Mouse (Mus musculus): Measurements from ENCODE around the gene Tmem178b. TPM values are rescaled to one million over a fixed set of nuclear protein-coding genes. Genes with fewer than 3 reads are reported as not detected.

Gene Tmem178b
- polyA plus RNA-seq, 1 experiment = not detected

DNA sequence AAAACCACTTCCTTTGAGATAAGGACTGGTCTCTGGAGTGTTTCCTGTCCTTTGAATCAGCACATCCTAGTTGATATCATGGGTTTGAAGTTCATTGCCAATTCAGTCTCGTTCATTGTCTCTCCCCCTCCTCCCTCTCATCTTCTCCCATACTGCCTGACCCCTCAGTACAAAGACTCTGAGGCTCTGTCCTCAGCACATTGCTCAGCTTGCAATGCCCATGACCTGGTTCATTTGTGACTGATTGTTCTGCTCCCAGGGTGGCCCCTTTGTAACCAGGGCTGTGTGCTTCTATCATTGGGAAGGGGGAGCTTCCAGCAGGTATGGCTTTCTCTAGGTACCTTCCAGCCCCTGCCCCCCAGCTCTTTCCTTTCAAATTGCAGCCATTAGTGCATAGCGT lies 329.5 kb downstream of the Tmem178b start:
- Histone ChIP-seq H3K9me3 (ENCODE audit: control insufficient read depth, low read length) (no peaks in the 10 kb centered on the region), H3K27me3 (ENCODE audit: control insufficient read depth) (no peaks in the 10 kb centered on the region), H3K36me3 (ENCODE audit: control insufficient read depth) (no peaks in the 10 kb centered on the region), H3K4me3 (replicated peaks) (no peak overlapping the region), H3K4me1 (ENCODE audit: control insufficient read depth) (no peaks in the 10 kb centered on the region)
- TF ChIP-seq TAL1 (IDR thresholded peaks at IDR 0.05; ENCODE audit: low read length) = no peak
- no peak for TF ChIP-seq GATA1 (IDR thresholded peaks at IDR 0.05; ENCODE audit: low read length)

DNA sequence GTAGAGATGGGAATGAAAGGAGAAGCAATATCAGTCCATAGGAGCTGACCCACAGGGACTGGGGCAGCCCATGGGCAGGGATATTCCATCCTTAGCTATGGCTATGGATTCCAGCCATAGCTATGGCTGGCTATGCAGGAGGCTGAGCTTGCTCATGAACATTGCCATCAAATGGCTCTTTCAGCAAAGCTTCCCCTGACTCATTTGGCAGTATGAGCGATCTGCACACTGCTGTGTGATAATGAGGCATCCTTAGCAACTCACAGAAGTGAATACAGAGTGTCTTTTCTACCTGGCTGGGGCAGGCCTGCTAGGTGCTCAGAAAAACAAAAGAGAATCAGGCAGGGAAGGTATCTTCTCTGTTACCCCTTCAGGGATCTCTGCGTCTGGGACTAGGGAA lies 332.3 kb downstream of the Tmem178b start:
- no peaks in the 10 kb centered on the region for H3K36me3 ChIP-seq (ENCODE audit: control insufficient read depth)
- TF ChIP-seq GATA1 (IDR thresholded peaks at IDR 0.05; ENCODE audit: low read length) (no peak), TAL1 (IDR thresholded peaks at IDR 0.05; ENCODE audit: low read length) (no peak)
- H3K4me3 ChIP-seq (replicated peaks) = no peak overlapping the region
- H3K9me3 ChIP-seq (ENCODE audit: control insufficient read depth, low read length) = no peaks in the 10 kb centered on the region
- no peaks in the 10 kb centered on the region for H3K27me3 ChIP-seq (ENCODE audit: control insufficient read depth)
- no peaks in the 10 kb centered on the region for H3K4me1 ChIP-seq (ENCODE audit: control insufficient read depth)

DNA sequence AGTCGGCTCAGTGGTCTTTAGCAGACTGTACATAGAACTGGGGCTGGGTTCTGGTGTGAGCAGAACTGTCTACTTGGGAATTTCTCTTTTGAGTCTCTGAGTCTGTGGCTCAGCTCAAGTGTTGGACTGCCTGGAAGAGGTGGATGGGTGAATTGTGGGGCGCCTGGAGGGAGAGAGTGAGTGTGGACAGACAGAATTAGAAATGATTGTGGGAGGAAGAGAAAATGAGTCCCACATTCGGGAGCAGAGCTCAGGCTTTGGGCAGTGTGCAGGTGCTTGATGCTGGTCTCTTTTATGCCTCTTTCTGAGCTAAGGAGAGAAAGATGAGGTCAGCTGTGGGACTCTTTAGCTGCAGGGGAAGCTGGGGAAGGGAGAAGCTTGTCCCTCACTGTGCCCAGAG lies 334.9 kb downstream of the Tmem178b start:
- no peak overlapping the region for H3K4me3 ChIP-seq (replicated peaks)
- no peaks in the 10 kb centered on the region for H3K27me3 ChIP-seq (ENCODE audit: control insufficient read depth)
- no peaks in the 10 kb centered on the region for H3K9me3 ChIP-seq (ENCODE audit: control insufficient read depth, low read length)
- H3K4me1 ChIP-seq (ENCODE audit: control insufficient read depth) = no peaks in the 10 kb centered on the region
- TF ChIP-seq TAL1 (IDR thresholded peaks at IDR 0.05; ENCODE audit: low read length) (no peak), GATA1 (IDR thresholded peaks at IDR 0.05; ENCODE audit: low read length) (no peak)
- H3K36me3 ChIP-seq (ENCODE audit: control insufficient read depth) = no peaks in the 10 kb centered on the region

DNA sequence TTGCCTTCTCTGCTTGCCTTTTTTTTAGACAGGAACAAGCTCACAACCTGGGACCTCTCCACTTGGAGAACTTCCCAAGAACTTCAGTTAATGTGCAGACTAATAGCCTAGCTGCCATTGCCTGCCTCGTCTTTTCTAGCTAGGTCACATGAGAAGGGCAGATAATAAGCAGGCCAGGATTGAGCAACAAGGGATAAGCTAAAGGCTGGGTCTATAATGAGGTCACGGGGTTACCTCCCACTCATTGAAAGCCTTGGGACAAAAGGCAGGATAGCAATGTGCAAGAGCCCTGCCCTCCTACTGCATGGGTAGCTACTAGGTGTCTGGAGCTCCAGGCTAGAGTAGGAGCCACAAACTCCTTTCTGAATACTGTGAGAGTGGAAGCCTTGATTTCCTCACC lies 336.1 kb downstream of the Tmem178b start:
- no peak overlapping the region for H3K4me3 ChIP-seq (replicated peaks)
- no peak for TF ChIP-seq GATA1 (IDR thresholded peaks at IDR 0.05; ENCODE audit: low read length)
- TF ChIP-seq TAL1 (IDR thresholded peaks at IDR 0.05; ENCODE audit: low read length) = no peak
- H3K27me3 ChIP-seq (ENCODE audit: control insufficient read depth) = no peaks in the 10 kb centered on the region
- no peaks in the 10 kb centered on the region for H3K36me3 ChIP-seq (ENCODE audit: control insufficient read depth)
- no peaks in the 10 kb centered on the region for H3K9me3 ChIP-seq (ENCODE audit: control insufficient read depth, low read length)
- H3K4me1 ChIP-seq (ENCODE audit: control insufficient read depth) = no peaks in the 10 kb centered on the region

DNA sequence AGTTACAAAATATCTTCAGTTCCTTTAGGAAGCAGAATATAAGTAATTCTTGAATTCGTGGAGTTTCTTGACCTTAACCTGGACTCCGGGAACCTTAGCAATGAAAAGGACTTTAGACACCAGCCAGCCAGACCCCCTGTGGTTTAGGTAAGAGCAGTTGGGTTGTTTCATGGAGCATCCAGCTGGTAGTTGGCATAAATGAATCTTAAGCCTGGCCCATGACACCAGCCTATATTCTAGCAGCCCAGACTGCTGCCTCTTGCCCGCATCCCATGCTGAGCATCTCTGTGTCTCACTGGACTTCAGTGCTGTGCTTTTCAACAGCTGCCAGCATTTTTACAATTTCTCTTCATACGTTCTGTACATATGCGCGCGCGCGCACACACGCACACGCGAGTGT lies 344.1 kb downstream of the Tmem178b start:
- Histone ChIP-seq H3K36me3 (ENCODE audit: control insufficient read depth) (no peaks in the 10 kb centered on the region), H3K9me3 (ENCODE audit: control insufficient read depth, low read length) (no peaks in the 10 kb centered on the region), H3K4me3 (replicated peaks) (no peak overlapping the region), H3K4me1 (ENCODE audit: control insufficient read depth) (no peaks in the 10 kb centered on the region), H3K27me3 (ENCODE audit: control insufficient read depth) (no peaks in the 10 kb centered on the region)
- TF ChIP-seq GATA1 (IDR thresholded peaks at IDR 0.05; ENCODE audit: low read length) (no peak), TAL1 (IDR thresholded peaks at IDR 0.05; ENCODE audit: low read length) (no peak)

DNA sequence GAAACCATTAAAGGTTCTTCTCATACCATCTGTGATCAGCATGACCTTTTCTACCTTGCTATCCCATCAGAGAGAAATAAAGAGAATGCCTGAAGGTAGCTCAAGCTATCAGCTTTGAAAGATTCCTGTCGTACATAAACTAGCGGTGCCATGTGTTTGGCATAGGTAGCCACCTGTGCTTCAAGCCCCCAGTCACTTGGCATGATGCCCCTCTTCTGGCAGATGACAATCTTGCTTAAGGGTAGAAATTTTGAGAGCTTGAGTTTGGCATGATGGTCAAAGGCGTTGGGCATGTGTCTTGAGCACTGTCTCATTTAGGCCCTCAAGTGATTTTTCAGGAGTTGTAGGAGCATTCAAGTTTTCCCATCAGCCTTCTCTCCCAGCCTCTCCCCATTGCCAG lies 344.6 kb downstream of the Tmem178b start:
- H3K9me3 ChIP-seq (ENCODE audit: control insufficient read depth, low read length) = no peaks in the 10 kb centered on the region
- TF ChIP-seq TAL1 (IDR thresholded peaks at IDR 0.05; ENCODE audit: low read length) = no peak
- no peak for TF ChIP-seq GATA1 (IDR thresholded peaks at IDR 0.05; ENCODE audit: low read length)
- H3K4me3 ChIP-seq (replicated peaks) = no peak overlapping the region
- H3K36me3 ChIP-seq (ENCODE audit: control insufficient read depth) = no peaks in the 10 kb centered on the region
- H3K4me1 ChIP-seq (ENCODE audit: control insufficient read depth) = no peaks in the 10 kb centered on the region
- no peaks in the 10 kb centered on the region for H3K27me3 ChIP-seq (ENCODE audit: control insufficient read depth)

GRCm38 (mm10) chr6:40220634-40221120 lies 347.6 kb downstream of the Tmem178b start:
- Histone ChIP-seq H3K9me3 (ENCODE audit: control insufficient read depth, low read length) (no peaks in the 10 kb centered on the region), H3K4me3 (replicated peaks) (no peak overlapping the region), H3K27me3 (ENCODE audit: control insufficient read depth) (no peaks in the 10 kb centered on the region), H3K4me1 (ENCODE audit: control insufficient read depth) (no peaks in the 10 kb centered on the region), H3K36me3 (ENCODE audit: control insufficient read depth) (no peaks in the 10 kb centered on the region)
- TF ChIP-seq TAL1 (IDR thresholded peaks at IDR 0.05; ENCODE audit: low read length) (no peak), GATA1 (IDR thresholded peaks at IDR 0.05; ENCODE audit: low read length) (no peak)

DNA sequence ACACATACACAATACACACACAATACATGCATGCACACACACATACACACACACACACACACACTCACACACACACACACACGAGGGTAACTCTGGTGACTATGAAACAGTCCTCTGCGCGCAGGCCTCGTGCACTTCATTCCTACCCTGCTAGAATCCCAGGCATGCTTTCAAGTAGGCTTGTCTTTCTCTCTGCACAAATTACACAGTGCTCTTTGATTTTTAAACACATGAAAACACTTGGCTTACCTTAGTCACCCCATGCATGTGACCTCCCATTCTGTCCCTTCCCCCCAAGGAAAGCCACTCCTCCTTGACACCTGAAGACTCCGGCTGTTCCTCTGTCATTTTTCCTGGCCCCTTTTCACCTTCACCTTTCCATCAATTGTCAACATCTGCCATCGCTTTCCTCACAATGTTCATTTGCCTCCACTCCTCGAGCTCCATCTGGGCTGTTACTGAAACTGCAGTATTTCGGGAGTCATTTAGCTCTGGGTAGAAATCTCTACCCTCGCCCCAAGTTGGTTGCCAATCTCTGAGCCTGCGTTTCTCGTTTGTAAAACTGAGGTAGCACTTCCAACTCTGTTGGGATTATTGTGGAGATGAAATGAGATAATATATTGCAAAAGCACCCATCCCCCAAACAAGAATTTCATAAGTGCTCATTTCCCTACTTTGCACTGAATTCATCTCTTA lies 352.7 kb downstream of the Tmem178b start:
- Histone ChIP-seq H3K27me3 (ENCODE audit: control insufficient read depth) (no peaks in the 10 kb centered on the region), H3K4me1 (ENCODE audit: control insufficient read depth) (no peaks in the 10 kb centered on the region), H3K9me3 (ENCODE audit: control insufficient read depth, low read length) (no peaks in the 10 kb centered on the region), H3K36me3 (ENCODE audit: control insufficient read depth) (no peaks in the 10 kb centered on the region), H3K4me3 (replicated peaks) (no peak overlapping the region)
- no peak for TF ChIP-seq GATA1 (IDR thresholded peaks at IDR 0.05; ENCODE audit: low read length)
- no peak for TF ChIP-seq TAL1 (IDR thresholded peaks at IDR 0.05; ENCODE audit: low read length)

DNA sequence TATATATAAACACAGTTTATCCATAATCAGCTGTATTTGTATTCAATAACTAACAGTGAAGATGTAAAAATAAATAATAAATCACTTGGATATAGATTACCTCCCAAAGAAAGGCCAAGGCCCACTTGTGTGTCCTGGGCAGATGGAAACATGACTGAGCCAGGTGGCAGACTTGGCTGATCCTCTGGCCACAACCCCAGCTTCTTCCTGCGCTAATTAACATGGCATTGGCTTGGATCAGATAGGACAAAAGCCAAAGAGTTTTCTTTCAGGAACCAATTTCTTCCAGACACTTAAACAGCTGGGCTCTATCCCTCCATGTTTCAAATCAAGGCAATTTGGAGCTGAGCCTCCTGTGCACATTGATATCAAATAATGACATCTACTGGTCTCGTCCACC lies 355.9 kb downstream of the Tmem178b start:
- TF ChIP-seq TAL1 (IDR thresholded peaks at IDR 0.05; ENCODE audit: low read length) (no peak), GATA1 (IDR thresholded peaks at IDR 0.05; ENCODE audit: low read length) (no peak)
- Histone ChIP-seq H3K36me3 (ENCODE audit: control insufficient read depth) (no peaks in the 10 kb centered on the region), H3K4me1 (ENCODE audit: control insufficient read depth) (no peaks in the 10 kb centered on the region), H3K4me3 (replicated peaks) (no peak overlapping the region), H3K9me3 (ENCODE audit: control insufficient read depth, low read length) (no peaks in the 10 kb centered on the region), H3K27me3 (ENCODE audit: control insufficient read depth) (no peaks in the 10 kb centered on the region)

DNA sequence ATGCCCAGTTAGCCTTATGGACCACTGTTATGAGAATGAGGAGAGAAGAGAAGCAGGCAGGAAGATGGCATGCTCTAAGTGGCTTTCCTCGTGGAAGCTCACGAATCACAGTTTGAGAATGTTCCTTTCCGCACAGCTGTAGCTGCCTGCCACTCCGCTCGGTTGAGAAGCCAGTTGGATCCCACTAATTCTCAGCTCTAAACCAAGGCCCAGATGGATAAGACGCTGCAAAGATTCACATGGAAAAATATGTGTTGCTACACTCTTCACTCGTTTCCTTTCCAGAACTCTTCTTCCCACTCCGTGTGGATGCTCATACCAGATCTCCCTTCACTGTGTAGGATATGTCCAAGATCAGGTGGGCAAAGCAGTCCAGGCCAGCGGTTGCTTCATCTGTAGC lies 356.9 kb downstream of the Tmem178b start:
- Histone ChIP-seq H3K27me3 (ENCODE audit: control insufficient read depth) (no peaks in the 10 kb centered on the region), H3K4me3 (replicated peaks) (no peak overlapping the region), H3K9me3 (ENCODE audit: control insufficient read depth, low read length) (no peaks in the 10 kb centered on the region), H3K4me1 (ENCODE audit: control insufficient read depth) (no peaks in the 10 kb centered on the region), H3K36me3 (ENCODE audit: control insufficient read depth) (no peaks in the 10 kb centered on the region)
- TF ChIP-seq TAL1 (IDR thresholded peaks at IDR 0.05; ENCODE audit: low read length) = no peak
- no peak for TF ChIP-seq GATA1 (IDR thresholded peaks at IDR 0.05; ENCODE audit: low read length)
